23 mouse cellular contexts compared by ENCODE assay signal in the genomic region with DNA sequence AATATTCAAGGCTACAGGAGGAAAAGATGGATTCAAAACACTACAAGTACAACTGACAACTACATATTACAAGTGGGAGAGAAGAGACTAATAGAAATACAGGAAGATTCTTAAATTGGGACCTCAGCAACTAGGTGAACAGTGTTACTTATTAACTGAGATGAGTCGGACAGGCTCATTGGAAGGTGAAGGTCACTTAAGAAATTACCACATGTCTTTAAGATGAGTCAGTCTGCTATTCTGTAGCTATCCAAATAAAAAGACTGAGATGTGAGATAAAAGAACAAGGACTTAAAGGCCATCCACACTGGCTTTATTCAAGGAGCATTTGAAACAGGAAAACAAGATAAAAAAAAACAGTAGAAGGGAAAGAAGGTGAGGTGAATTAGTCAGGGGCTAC. TPM values are rescaled to one million over a fixed set of nuclear protein-coding genes. Genes with fewer than 3 reads are reported as not detected.
"Had no signal": no experiment of that assay in that cellular context is flagged by ENCODE, and none has a peak within 500 bp of the region (broad histone marks: within the 10 kb centered on the region; RNA-seq: fewer than 3 reads in every experiment).

No protein-coding gene starts in this region.

- H3K4me1 ChIP-seq: heart, embryonic 15.5 days; hindbrain, embryonic 13.5 days; hindbrain, embryonic 15.5 days; kidney, embryonic 15.5 days; limb, embryonic 13.5 days; limb, embryonic 15.5 days had no signal

- ATAC-seq: forebrain, postnatal 0 days; hindbrain, postnatal 0 days; liver, embryonic 12.5 days had no signal

- H3K9ac ChIP-seq: forebrain, postnatal 0 days; heart, embryonic 13.5 days; heart, embryonic 15.5 days; hindbrain, embryonic 13.5 days; hindbrain, embryonic 15.5 days; kidney, embryonic 15.5 days; limb, embryonic 13.5 days; limb, embryonic 15.5 days; liver, embryonic 12.5 days; liver, embryonic 14.5 days had no signal

- DNase-seq: forebrain, postnatal 0 days; gastrocnemius, adult 2 months; gastrocnemius, postnatal 10 days; gastrocnemius, postnatal 25 days; heart, adult 18-20 months; heart, postnatal 14 days; heart, postnatal 36 days; kidney, adult 11 months; kidney, postnatal 10 days; layer of hippocampus, postnatal 36 days; left cerebral cortex, postnatal 4 days had no signal

- H3K27ac ChIP-seq: gastrocnemius, adult 2 months; heart, embryonic 13.5 days; heart, embryonic 15.5 days; hindbrain, embryonic 13.5 days; hindbrain, embryonic 15.5 days; hindbrain, postnatal 0 days; kidney, embryonic 15.5 days; limb, embryonic 13.5 days; limb, embryonic 15.5 days; liver, embryonic 12.5 days; liver, embryonic 14.5 days had no signal

- H3K9me3 ChIP-seq: heart, embryonic 13.5 days; heart, embryonic 15.5 days; hindbrain, embryonic 13.5 days; hindbrain, embryonic 15.5 days; kidney, embryonic 15.5 days; limb, embryonic 13.5 days; limb, embryonic 15.5 days; liver, embryonic 12.5 days had no signal

- H3K4me3 ChIP-seq: gastrocnemius, adult 2 months; heart, embryonic 13.5 days; heart, embryonic 15.5 days; hindbrain, embryonic 13.5 days; hindbrain, embryonic 15.5 days; kidney, embryonic 15.5 days; limb, embryonic 13.5 days; limb, embryonic 15.5 days; liver, embryonic 12.5 days had no signal

- H3K27me3 ChIP-seq: heart, embryonic 13.5 days; heart, embryonic 15.5 days; hindbrain, embryonic 13.5 days; hindbrain, embryonic 15.5 days; kidney, embryonic 15.5 days; limb, embryonic 13.5 days; limb, embryonic 15.5 days; liver, embryonic 12.5 days had no signal

- H3K36me3 ChIP-seq: heart, embryonic 13.5 days; heart, embryonic 15.5 days; hindbrain, embryonic 15.5 days; kidney, embryonic 15.5 days; limb, embryonic 13.5 days; limb, embryonic 15.5 days had no signal

- H3K4me2 ChIP-seq: heart, embryonic 11.5 days; heart, embryonic 13.5 days; heart, embryonic 15.5 days; hindbrain, embryonic 13.5 days; hindbrain, embryonic 15.5 days; kidney, embryonic 15.5 days; limb, embryonic 13.5 days; limb, embryonic 15.5 days; liver, embryonic 12.5 days had no signal

RNA-seq across cellular contexts. Expression of gene Syt14, which starts 11.3 kb away (rescaled TPM):
- polyA plus RNA-seq: liver, adult 2 months had no signal
